Mouse (Mus musculus) MEL (cell line): Measurements from ENCODE around the gene Cd302.

Experiments used
- CTCF ChIP-seq, 3 experiments: IDR thresholded peaks in 2 of 3; conservative IDR thresholded peaks in 1 of 3; 2 replicates each; pipeline ENCODE4 v1.5.1; 2011 to 2012; ENCODE audit warnings: low read length in 3 of 3, low read depth in 2 of 3, mild to moderate bottlenecking in 2 of 3, improper control_type of control experiment in 1 of 3, inconsistent platforms in 1 of 3, mixed read lengths in 1 of 3, moderate library complexity in 1 of 3; ENCODE audit not compliant: control insufficient read depth in 1 of 3, insufficient read depth in 1 of 3, poor library complexity in 1 of 3, severe bottlenecking in 1 of 3
- MAZ ChIP-seq: IDR thresholded peaks from 2 replicates; pipeline ENCODE4 v1.6.1; 2012; ENCODE audit warnings: low read depth, mild to moderate bottlenecking, inconsistent platforms, low read length, improper control_type of control experiment
- MEF2A ChIP-seq: IDR thresholded peaks from 2 replicates; pipeline ENCODE4 v1.6.1; 2014; ENCODE audit warnings: low read depth, mild to moderate bottlenecking, inconsistent platforms, low read length, improper control_type of control experiment; ENCODE audit not compliant: poor library complexity, insufficient replicate concordance, severe bottlenecking; ENCODE audit errors: extremely low read depth
- MXI1 ChIP-seq: IDR thresholded peaks from 2 replicates; pipeline ENCODE4 v1.6.1; 2011; ENCODE audit warnings: mild to moderate bottlenecking, low read depth, low read length, improper control_type of control experiment
- MYC ChIP-seq: IDR thresholded peaks from 2 replicates; pipeline ENCODE4 v1.6.1; 2011; ENCODE audit warnings: low read depth, mild to moderate bottlenecking, low read length, improper control_type of control experiment, moderate library complexity
- NELFE ChIP-seq: IDR thresholded peaks from 2 replicates; pipeline ENCODE4 v1.6.1; 2011; ENCODE audit warnings: low read depth, low read length, improper control_type of control experiment
- NRF1 ChIP-seq: IDR thresholded peaks from 2 replicates; pipeline ENCODE4 v1.6.1; 2014; ENCODE audit warnings: low read depth, mild to moderate bottlenecking, inconsistent platforms, low read length, improper control_type of control experiment, moderate library complexity; ENCODE audit not compliant: poor library complexity, insufficient read depth, severe bottlenecking
- POLR2A ChIP-seq, 2 experiments: IDR thresholded peaks; 2 replicates each; pipeline ENCODE4 v1.6.1; 2011 to 2012; ENCODE audit warnings: low read length in 2 of 2, mild to moderate bottlenecking in 2 of 2, control low read depth in 1 of 2, improper control_type of control experiment in 1 of 2, low read depth in 1 of 2, moderate library complexity in 1 of 2; ENCODE audit not compliant: control insufficient read depth in 1 of 2, insufficient read depth in 1 of 2, poor library complexity in 1 of 2
- POLR2AphosphoS2 ChIP-seq: IDR thresholded peaks from 2 replicates; pipeline ENCODE4 v1.6.1; 2011; ENCODE audit warnings: low read length, improper control_type of control experiment
- POLR2AphosphoS5 ChIP-seq: IDR thresholded peaks from 2 replicates; pipeline ENCODE4 v1.6.1; 2012; ENCODE audit warnings: low read depth, borderline replicate concordance, mild to moderate bottlenecking, inconsistent platforms, low read length, moderate library complexity, mixed read lengths
- TAL1 ChIP-seq: IDR thresholded peaks from 2 replicates; pipeline ENCODE4 v1.6.1; 2012; ENCODE audit warnings: mild to moderate bottlenecking, inconsistent platforms, low read length, moderate library complexity, mixed read lengths
- ZC3H11A ChIP-seq: IDR thresholded peaks from 2 replicates; pipeline ENCODE4 v1.6.1; 2012; ENCODE audit warnings: low read depth, mild to moderate bottlenecking, inconsistent platforms, low read length, improper control_type of control experiment

GRCm38 (mm10) chr2:60284467-60284821 lies at the start of gene Cd302:
- TF ChIP-seq MXI1 (no peak), CTCF (IDR thresholded peaks at IDR 0.05 in 2 of 3, conservative IDR thresholded peaks at IDR 0.05 in 1 of 3; ENCODE audit: control insufficient read depth in 1 of 3, insufficient read depth in 1 of 3, low read depth in 2 of 3, low read length in 3 of 3, poor library complexity in 1 of 3, severe bottlenecking in 1 of 3) (no peak), POLR2A (IDR thresholded peaks at IDR 0.05; ENCODE audit: control insufficient read depth in 1 of 2, insufficient read depth in 1 of 2, low read depth in 1 of 2, low read length in 2 of 2, poor library complexity in 1 of 2) (no peak), POLR2AphosphoS5 (no peak), ZC3H11A (no peak), NELFE (no peak), POLR2AphosphoS2 (no peak), MAZ (no peak), TAL1 (no peak), MEF2A (no peak), MYC (no peak), NRF1 (no peak)
